Mouse (Mus musculus) Patski (cell line): ENCODE results near the gene Bag5. TPM values are rescaled to one million over a fixed set of nuclear protein-coding genes. Genes with fewer than 3 reads are reported as not detected.
"Not testable (repeated sequence)": the region's sequence is repeated elsewhere in the genome, so short reads cannot be mapped to it uniquely, and the experiment has no call there.

Experiments
- ATAC-seq: fragments of 100-300 bp; one replicate; pipeline ENCODE4 v1.8.0; 2021
- CTCF ChIA-PET: fragments of 350-600 bp; sonication (Branson Sonifier 250); formaldehyde crosslinking; loops from one replicate; lab custom pipeline; 2022; ENCODE audit warnings: inconsistent platforms; lab: Charles Lee
- POLR2A ChIA-PET: fragments of 350-600 bp; sonication (Branson Sonifier 250); formaldehyde crosslinking; loops from one replicate; lab custom pipeline; 2022; ENCODE audit warnings: antibody characterized with exemption, inconsistent platforms; lab: Charles Lee
- DNase-seq: peaks from one replicate; pipeline ENCODE4 v3.0.0-alpha.2; 2011; ENCODE audit warnings: low read depth, low spot score
- H3K27me3 ChIP-seq: fragments of 371-371 bp; one replicate; pipeline ENCODE4 v1.5.1; 2021
- CTCF ChIP-seq: fragments of 100-300 bp; IDR thresholded peaks from one replicate; pipeline ENCODE4 v1.5.1; 2021
- in situ Hi-C: fragments of 300-500 bp; cut with MboI; formaldehyde crosslinking; loops from 3 replicates; pipeline ENCODE4 v1.11.1; 2018; ENCODE audit warnings: low pct_unique_long_range_greater_than_20kb, mixed read lengths
- polyA plus RNA-seq: library from polyadenylated mRNA; unstranded; gene quantifications from one replicate; pipeline ENCODE4 v1.2.3, GENCODE M21; 2021

The Bag5 gene
- polyA plus RNA-seq, 1 experiment from 2014 or later, result 40.1 TPM

GRCm38 (mm10) chr12:111669000-111669788 is 43.9 kb downstream of the Bag5 start:
- CTCF ChIA-PET, result interaction anchor here (0.6 to 5.6 kb wide), 7 partner anchors 8 to 39 kb away, joined by 4 to 49 read pairs (median 8); partner anchors contain the start of gene Trmt61a
- in situ Hi-C loops, result no loop called here
- POLR2A ChIA-PET, result interaction anchor here (0.7 to 2.7 kb wide), 4 partner anchors 19 to 146 kb away, joined by 3 to 10 read pairs (median 3); no protein-coding TSS in a partner anchor
- no peaks in the 10 kb centered on the region for H3K27me3 ChIP-seq
- ATAC-seq (no peak), DNase-seq (no peak)
- TF ChIP-seq CTCF, result no peak

- in situ Hi-C loops, result no loop called here
- ChIA-PET CTCF (interaction anchor here (0.6 to 5.6 kb wide), 12 partner anchors 8 to 71 kb away, joined by 3 to 49 read pairs (median 6); partner anchors contain the start of gene Trmt61a), POLR2A (interaction anchor here (0.7 to 2.7 kb wide), 4 partner anchors 20 to 147 kb away, joined by 3 to 10 read pairs (median 3); no protein-coding TSS in a partner anchor)
- ATAC-seq (peak; percentile 12), DNase-seq (peak; percentile 66)
- TF ChIP-seq CTCF, result no peak
- H3K27me3 ChIP-seq, result no peaks in the 10 kb centered on the region
Measured at GRCm38 (mm10) chr12:111668457-111668912, 44.6 kb downstream of the Bag5 start.

GRCm38 (mm10) chr12:111667421-111667820 is 45.6 kb downstream of the Bag5 start:
- in situ Hi-C loops, result no loop called here
- ATAC-seq, result no peak
- no peaks in the 10 kb centered on the region for H3K27me3 ChIP-seq
- POLR2A ChIA-PET, result interaction anchor here (2.7 kb wide), 1 partner anchor 29 kb away, joined by 10 read pairs; no protein-coding TSS in a partner anchor
- CTCF ChIA-PET, result interaction anchor here (0.7 to 5.6 kb wide), 8 partner anchors 10 to 72 kb away, joined by 3 to 49 read pairs (median 6); no protein-coding TSS in a partner anchor
- DNase-seq, result no peak
- TF ChIP-seq CTCF, result no peak

- ChIA-PET CTCF (interaction anchor here (5.6 kb wide), 1 partner anchor 31 kb away, joined by 49 read pairs; no protein-coding TSS in a partner anchor), POLR2A (interaction anchor here (0.5 to 2.7 kb wide), 5 partner anchors 27 to 67 kb away, joined by 3 to 10 read pairs (median 3); no protein-coding TSS in a partner anchor)
- TF ChIP-seq CTCF, result no peak
- DNase-seq, result no peak
- in situ Hi-C loops, result no loop called here
- no peaks in the 10 kb centered on the region for H3K27me3 ChIP-seq
- ATAC-seq, result no peak
Measured at GRCm38 (mm10) chr12:111666380-111666779, 46.7 kb downstream of the Bag5 start.

- CTCF ChIA-PET, result interaction anchor here (0.9 to 5.6 kb wide), 3 partner anchors 11 to 32 kb away, joined by 3 to 49 read pairs (median 4); partner anchors contain the start of gene Trmt61a
- ATAC-seq (peak; percentile 73), DNase-seq (peak; percentile 73)
- TF ChIP-seq CTCF, result no peak
- no peaks in the 10 kb centered on the region for H3K27me3 ChIP-seq
- POLR2A ChIA-PET, result interaction anchor here (0.6 to 1.4 kb wide), 3 partner anchors 28 to 175 kb away, joined by 3 to 4 read pairs (median 4); no protein-coding TSS in a partner anchor
- in situ Hi-C loops, result no loop called here
Measured at GRCm38 (mm10) chr12:111665041-111665880, 47.8 kb downstream of the Bag5 start.

GRCm38 (mm10) chr12:111664144-111664634 is 48.9 kb downstream of the Bag5 start:
- no peaks in the 10 kb centered on the region for H3K27me3 ChIP-seq
- DNase-seq, result no peak
- no peak for ATAC-seq
- CTCF ChIA-PET, result interaction anchor here (1.2 to 1.9 kb wide), 3 partner anchors 9 to 32 kb away, joined by 3 to 4 read pairs (median 3); no protein-coding TSS in a partner anchor
- in situ Hi-C loops, result no loop called here
- POLR2A ChIA-PET, result no interaction called here
- no peak for TF ChIP-seq CTCF

GRCm38 (mm10) chr12:111663228-111664143 is 49.6 kb downstream of the Bag5 start:
- POLR2A ChIA-PET, result no interaction called here
- TF ChIP-seq CTCF, result no peak
- in situ Hi-C loops, result no loop called here
- CTCF ChIA-PET, result interaction anchor here (0.5 to 1.9 kb wide), 4 partner anchors 8 to 46 kb away, joined by 3 to 4 read pairs (median 3); no protein-coding TSS in a partner anchor
- ATAC-seq (no peak), DNase-seq (no peak)
- no peaks in the 10 kb centered on the region for H3K27me3 ChIP-seq

GRCm38 (mm10) chr12:111661554-111661953 is 51.5 kb downstream of the Bag5 start:
- CTCF ChIA-PET, DNase-seq, in situ Hi-C loops, POLR2A ChIA-PET, ATAC-seq, H3K27me3 ChIP-seq: not testable (repeated sequence)

- CTCF ChIA-PET, result no interaction called here
Measured at GRCm38 (mm10) chr12:111660628-111661027, 52.4 kb downstream of the Bag5 start.

More at GRCm38 (mm10) chr12:111660628-111661027, 52.4 kb downstream of the Bag5 start:
- POLR2A ChIA-PET, result no interaction called here
- DNase-seq (no peak), ATAC-seq (no peak)
- TF ChIP-seq CTCF, result no peak
- H3K27me3 ChIP-seq, result no peaks in the 10 kb centered on the region
- in situ Hi-C loops, result no loop called here

Other genes starting within 250 kb of the Bag5 start
- 2.3 TPM for gene Gm266, start 227.4 kb downstream of the Bag5 start, polyA plus RNA-seq
- gene Eif5, start 175.2 kb downstream of the Bag5 start, polyA plus RNA-seq, result 251 TPM
- 85.4 TPM for gene Mark3, start 138.7 kb downstream of the Bag5 start, polyA plus RNA-seq
- gene Ckb, start 40.9 kb downstream of the Bag5 start, polyA plus RNA-seq, result 69.4 TPM
- gene Trmt61a, start 35.2 kb downstream of the Bag5 start, polyA plus RNA-seq, result 12.9 TPM
- gene Apopt1, start within 50 bp of the Bag5 start, polyA plus RNA-seq, result 36.7 TPM
- 110 TPM for gene Klc1, start 45.6 kb upstream of the Bag5 start, polyA plus RNA-seq
- 4.1 TPM for gene Xrcc3, start 100.6 kb upstream of the Bag5 start, polyA plus RNA-seq
- gene Zfyve21, start 100.9 kb upstream of the Bag5 start, polyA plus RNA-seq, result 42.1 TPM
- 6.9 TPM for gene Ppp1r13b, start 194.9 kb upstream of the Bag5 start, polyA plus RNA-seq